Mouse (Mus musculus) CH12.LX (cell line): ENCODE data around the gene Ptma. TPM values are rescaled to one million over a fixed set of nuclear protein-coding genes. Genes with fewer than 3 reads are reported as not detected.

Source experiments
- DNase-seq: peaks from one replicate; pipeline ENCODE4 v3.0.0-alpha.2; 2013; ENCODE audit errors: extremely low read depth
- H3K27ac ChIP-seq: 2 replicates; pipeline ENCODE4 v1.5.1; 2012; ENCODE audit warnings: low read depth, mild to moderate bottlenecking, control low read depth, moderate library complexity; ENCODE audit not compliant: insufficient read depth
- H3K27me3 ChIP-seq: replicated peaks from 2 replicates; pipeline ENCODE3; 2012; ENCODE audit warnings: inconsistent platforms
- H3K36me3 ChIP-seq, 2 experiments: replicated peaks in 1 of 2; 2 replicates each; pipeline versions ENCODE3 to v1.6.1; 2012; ENCODE audit warnings: inconsistent platforms in 1 of 2, low read length in 1 of 2, mild to moderate bottlenecking in 1 of 2, mixed read lengths in 1 of 2, moderate library complexity in 1 of 2; ENCODE audit not compliant: control insufficient read depth in 1 of 2, insufficient read depth in 1 of 2
- H3K4me1 ChIP-seq, 2 experiments: 2 replicates each; pipeline ENCODE4 v1.6.1; 2012; ENCODE audit warnings: inconsistent platforms in 1 of 2, moderate library complexity in 1 of 2; ENCODE audit not compliant: insufficient read depth in 2 of 2, control insufficient read depth in 1 of 2
- H3K4me2 ChIP-seq: 2 replicates; pipeline ENCODE4 v1.6.1; 2012; ENCODE audit warnings: low read depth, mild to moderate bottlenecking, control low read depth; ENCODE audit not compliant: poor library complexity, insufficient read depth, severe bottlenecking
- H3K4me3 ChIP-seq, 3 experiments: fragments of 150-350 bp in 1 of 3; sonication (generic) in 1 of 3; replicated peaks in 1 of 3; 2 replicates each; pipeline versions ENCODE3 to v1.5.1; 2011 to 2012; ENCODE audit warnings: low read depth in 2 of 3, low read length in 2 of 3, mild to moderate bottlenecking in 2 of 3, moderate library complexity in 2 of 3, control low read depth in 1 of 3, improper control_type of control experiment in 1 of 3, inconsistent platforms in 1 of 3, mixed read lengths in 1 of 3; ENCODE audit not compliant: poor library complexity in 1 of 3
- H3K79me2 ChIP-seq: replicated peaks from 2 replicates; pipeline ENCODE4 v1.6.1; 2012; ENCODE audit warnings: mild to moderate bottlenecking, moderate library complexity; ENCODE audit not compliant: control insufficient read depth, poor library complexity, insufficient read depth, severe bottlenecking; ENCODE audit errors: extremely low read depth
- H3K9ac ChIP-seq: 2 replicates; pipeline ENCODE4 v1.6.1; 2012; ENCODE audit warnings: low read depth, mild to moderate bottlenecking, control low read depth, moderate library complexity; ENCODE audit not compliant: insufficient read depth
- H3K9me3 ChIP-seq: replicated peaks from 2 replicates; pipeline ENCODE3; 2012; ENCODE audit warnings: low read length, inconsistent platforms, mixed read lengths
- BHLHE40 ChIP-seq: IDR thresholded peaks from 2 replicates; pipeline ENCODE4 v1.6.1; 2011; ENCODE audit warnings: mild to moderate bottlenecking, low read depth, low read length, improper control_type of control experiment
- CHD1 ChIP-seq: IDR thresholded peaks from 2 replicates; pipeline ENCODE4 v1.6.1; 2012; ENCODE audit warnings: low read depth, low read length, improper control_type of control experiment, inconsistent platforms
- CHD2 ChIP-seq: IDR thresholded peaks from 2 replicates; pipeline ENCODE4 v1.6.1; 2011; ENCODE audit warnings: low read length, improper control_type of control experiment
- CTCF ChIP-seq, 2 experiments: IDR thresholded peaks in 1 of 2; conservative IDR thresholded peaks in 1 of 2; 2 replicates each; pipeline ENCODE4 v1.5.1; 2011 to 2012; ENCODE audit warnings: low read depth in 2 of 2, low read length in 2 of 2, improper control_type of control experiment in 1 of 2, inconsistent platforms in 1 of 2, mild to moderate bottlenecking in 1 of 2, moderate library complexity in 1 of 2
- E2F4 ChIP-seq: IDR thresholded peaks from 2 replicates; pipeline ENCODE4 v1.6.1; 2011; ENCODE audit warnings: low read depth, low read length, improper control_type of control experiment; ENCODE audit not compliant: insufficient replicate concordance
- ELF1 ChIP-seq: IDR thresholded peaks from 2 replicates; pipeline ENCODE4 v1.6.1; 2014; ENCODE audit warnings: low read depth, mild to moderate bottlenecking, inconsistent platforms, low read length, improper control_type of control experiment
- EP300 ChIP-seq: IDR thresholded peaks from 2 replicates; pipeline ENCODE4 v1.6.1; 2011; ENCODE audit warnings: low read length, improper control_type of control experiment
- ETS1 ChIP-seq: conservative IDR thresholded peaks from 2 replicates; pipeline ENCODE4 v1.6.1; 2012; ENCODE audit warnings: low read depth, mild to moderate bottlenecking, inconsistent platforms, low read length, improper control_type of control experiment, moderate library complexity
- GABPA ChIP-seq: IDR thresholded peaks from 2 replicates; pipeline ENCODE4 v1.6.1; 2012; ENCODE audit warnings: low read depth, low read length, improper control_type of control experiment, inconsistent platforms; ENCODE audit not compliant: insufficient replicate concordance
- HCFC1 ChIP-seq: IDR thresholded peaks from 2 replicates; pipeline ENCODE4 v1.6.1; 2012; ENCODE audit warnings: low read depth, mild to moderate bottlenecking, inconsistent platforms, low read length, improper control_type of control experiment
- IRF4 ChIP-seq: IDR thresholded peaks from 2 replicates; pipeline ENCODE4 v1.6.1; 2014; ENCODE audit warnings: low read depth, mild to moderate bottlenecking, inconsistent platforms, low read length, improper control_type of control experiment
- JUN ChIP-seq: IDR thresholded peaks from 2 replicates; pipeline ENCODE4 v1.6.1; 2011; ENCODE audit warnings: low read depth, mild to moderate bottlenecking, low read length, improper control_type of control experiment, moderate library complexity; ENCODE audit not compliant: insufficient read depth
- JUND ChIP-seq: conservative IDR thresholded peaks from 2 replicates; pipeline ENCODE4 v1.6.1; 2011; ENCODE audit warnings: low read depth, low read length, improper control_type of control experiment
- KAT2A ChIP-seq: IDR thresholded peaks from 2 replicates; pipeline ENCODE4 v1.6.1; 2012; ENCODE audit warnings: low read length, improper control_type of control experiment, inconsistent platforms; ENCODE audit not compliant: insufficient replicate concordance
- MAFK ChIP-seq: IDR thresholded peaks from 2 replicates; pipeline ENCODE4 v1.6.1; 2011; ENCODE audit warnings: low read length, improper control_type of control experiment; ENCODE audit not compliant: insufficient replicate concordance
- MAX ChIP-seq: IDR thresholded peaks from 2 replicates; pipeline ENCODE4 v1.6.1; 2011; ENCODE audit warnings: low read length, improper control_type of control experiment
- MAZ ChIP-seq: IDR thresholded peaks from 2 replicates; pipeline ENCODE4 v1.6.1; 2012; ENCODE audit warnings: low read depth, mild to moderate bottlenecking, inconsistent platforms, low read length, improper control_type of control experiment, moderate library complexity
- MEF2A ChIP-seq: IDR thresholded peaks from 2 replicates; pipeline ENCODE4 v1.6.1; 2014; ENCODE audit warnings: low read depth, mild to moderate bottlenecking, inconsistent platforms, low read length, improper control_type of control experiment, borderline replicate concordance
- MXI1 ChIP-seq: IDR thresholded peaks from 2 replicates; pipeline ENCODE4 v1.6.1; 2011; ENCODE audit warnings: mild to moderate bottlenecking, low read depth, low read length, improper control_type of control experiment
- MYC ChIP-seq: IDR thresholded peaks from 2 replicates; pipeline ENCODE4 v1.6.1; 2011; ENCODE audit warnings: low read depth, mild to moderate bottlenecking, improper control_type of control experiment, low read length
- NELFE ChIP-seq: IDR thresholded peaks from 2 replicates; pipeline ENCODE4 v1.6.1; 2011; ENCODE audit warnings: low read depth, low read length, improper control_type of control experiment
- NRF1 ChIP-seq: IDR thresholded peaks from 2 replicates; pipeline ENCODE4 v1.6.1; 2014; ENCODE audit warnings: low read depth, mild to moderate bottlenecking, inconsistent platforms, low read length, improper control_type of control experiment, moderate library complexity
- PAX5 ChIP-seq: IDR thresholded peaks from 2 replicates; pipeline ENCODE4 v1.6.1; 2012; ENCODE audit warnings: low read length, inconsistent platforms, mixed read lengths
- POLR2A ChIP-seq: IDR thresholded peaks from 2 replicates; pipeline ENCODE4 v1.6.1; 2011; ENCODE audit warnings: low read depth, mild to moderate bottlenecking, improper control_type of control experiment, low read length
- POLR2AphosphoS2 ChIP-seq: IDR thresholded peaks from 2 replicates; pipeline ENCODE4 v1.6.1; 2011; ENCODE audit warnings: low read depth, low read length, improper control_type of control experiment
- RAD21 ChIP-seq: IDR thresholded peaks from 2 replicates; pipeline ENCODE4 v1.6.1; 2011; ENCODE audit warnings: low read depth, mild to moderate bottlenecking, low read length, improper control_type of control experiment, moderate library complexity
- RCOR1 ChIP-seq: conservative IDR thresholded peaks from 2 replicates; pipeline ENCODE4 v1.6.1; 2012; ENCODE audit warnings: low read depth, mild to moderate bottlenecking, inconsistent platforms, low read length, improper control_type of control experiment
- SIN3A ChIP-seq: IDR thresholded peaks from 2 replicates; pipeline ENCODE4 v1.6.1; 2012; ENCODE audit warnings: low read length, improper control_type of control experiment, inconsistent platforms
- SMC3 ChIP-seq: IDR thresholded peaks from 2 replicates; pipeline ENCODE4 v1.6.1; 2011; ENCODE audit warnings: low read depth, low read length, improper control_type of control experiment
- TBP ChIP-seq: conservative IDR thresholded peaks from 2 replicates; pipeline ENCODE4 v1.6.1; 2011; ENCODE audit warnings: low read depth, low read length, improper control_type of control experiment
- TCF12 ChIP-seq: IDR thresholded peaks from 2 replicates; pipeline ENCODE4 v1.6.1; 2014; ENCODE audit warnings: low read depth, mild to moderate bottlenecking, inconsistent platforms, low read length, improper control_type of control experiment
- UBTF ChIP-seq: IDR thresholded peaks from 2 replicates; pipeline ENCODE4 v1.6.1; 2012; ENCODE audit warnings: low read depth, mild to moderate bottlenecking, inconsistent platforms, low read length, improper control_type of control experiment, moderate library complexity
- USF1 ChIP-seq: IDR thresholded peaks from 2 replicates; pipeline ENCODE4 v1.6.1; 2014; ENCODE audit warnings: low read depth, mild to moderate bottlenecking, inconsistent platforms, low read length, improper control_type of control experiment
- USF2 ChIP-seq: conservative IDR thresholded peaks from 2 replicates; pipeline ENCODE4 v1.6.1; 2011; ENCODE audit warnings: low read depth, low read length, improper control_type of control experiment
- ZC3H11A ChIP-seq: IDR thresholded peaks from 2 replicates; pipeline ENCODE4 v1.6.1; 2012; ENCODE audit warnings: low read depth, mild to moderate bottlenecking, inconsistent platforms, low read length, improper control_type of control experiment
- ZKSCAN1 ChIP-seq: IDR thresholded peaks from 2 replicates; pipeline ENCODE4 v1.6.1; 2012; ENCODE audit warnings: low read depth, inconsistent platforms, low read length, improper control_type of control experiment, borderline replicate concordance
- ZMIZ1 ChIP-seq: IDR thresholded peaks from 2 replicates; pipeline ENCODE4 v1.6.1; 2012; ENCODE audit warnings: low read depth, mild to moderate bottlenecking, inconsistent platforms, low read length, improper control_type of control experiment
- ZNF384 ChIP-seq: IDR thresholded peaks from 2 replicates; pipeline ENCODE4 v1.6.1; 2012; ENCODE audit warnings: low read depth, low read length, improper control_type of control experiment, inconsistent platforms
- dilution Hi-C: fragments of 300-500 bp; cut with MboI; formaldehyde crosslinking; loops from 2 replicates; pipeline ENCODE4 v1.14.3; 2020; ENCODE audit warnings: low sequenced_read_pairs; ENCODE audit not compliant: extremely low pct_unique_long_range_greater_than_20kb, extremely low pct_ligation_motif_present
- in situ Hi-C: fragments of 300-500 bp; cut with MboI; formaldehyde crosslinking; loops from 3 replicates; pipeline ENCODE4 v1.14.3; 2019; ENCODE audit warnings: low sequenced_read_pairs, low pct_ligation_motif_present, low pct_unique_long_range_greater_than_20kb, mixed read lengths
- polyA plus RNA-seq: library from polyadenylated mRNA; unstranded; fragments of >175 nt; gene quantifications from 2 replicates; pipeline ENCODE4 v1.2.1, GENCODE M21; 2012; ENCODE audit warnings: low read depth; ENCODE audit not compliant: insufficient read length
- total RNA-seq, 2 experiments: library from RNA; depleted of rRNA; stranded (reverse); fragments of 300-350 nt in 1 of 2; fragments of >200 nt in 1 of 2; gene quantifications; 2 replicates each; pipeline ENCODE4 v1.2.3; 2012 to 2014

The Ptma gene
- total RNA-seq (2012; rRNA removed), result 2,835 and 3,525 TPM in 2 replicates
- 5,060 and 5,084 TPM in 2 replicates for total RNA-seq (2014; rRNA removed)
- 4,957 and 5,324 TPM in 2 replicates for polyA plus RNA-seq

GRCm38 (mm10) chr1:86526116-86526788 is at the start of gene Ptma:
TSS of gene Ptma (plus strand) at chr1:86526726.
- H3K9me3 ChIP-seq, result no peaks in the 10 kb centered on the region
- peaks cover 40% of the 10 kb centered on the region for H3K79me2 ChIP-seq
- H3K4me3 ChIP-seq, result peak within 1 kb of the TSS; percentile 59 to 95 (median 91)
- peak; percentile 98 for DNase-seq
- peaks cover 18 to 58% of the 10 kb centered on the region in 2 experiments for H3K4me1 ChIP-seq
- H3K36me3 ChIP-seq, result peaks cover 19 to 33% of the 10 kb centered on the region in 2 experiments
- in situ Hi-C loops, result no loop called here
- no peak within 1 kb of the TSS; the same call in 1 of the 2 replicates for H3K4me2 ChIP-seq
- dilution Hi-C loops, result no loop called here
- TF ChIP-seq POLR2A, result peak; percentile 96
- peak; percentile 71; the same call in 1 of the 2 replicates for TF ChIP-seq E2F4
- peak; percentile 51; the same call in 1 of the 2 replicates for TF ChIP-seq MXI1
- TF ChIP-seq SIN3A, result peak; percentile 66
- peak; percentile 75 for TF ChIP-seq CHD2
- TF ChIP-seq CHD1, result no peak
- no peak for TF ChIP-seq NELFE
- no peak for TF ChIP-seq PAX5
- TF ChIP-seq EP300, result no peak
- TF ChIP-seq MEF2A, result peak; percentile 32; the same call in 1 of the 2 replicates
- TF ChIP-seq ETS1, result no peak; the same call in 1 of the 2 replicates
- TF ChIP-seq BHLHE40, result peak; percentile 0; the same call in 1 of the 2 replicates
- no peak; the same call in 1 of the 2 replicates for TF ChIP-seq SMC3
- no peak for TF ChIP-seq ZC3H11A
- peak; percentile 98 for TF ChIP-seq MAZ
- peak; percentile 65; the same call in 1 of the 2 replicates for TF ChIP-seq ELF1
- TF ChIP-seq ZKSCAN1, result no peak
- TF ChIP-seq IRF4, result peak; percentile 30; the same call in 1 of the 2 replicates
- peak; percentile 60 for TF ChIP-seq TCF12
- TF ChIP-seq RCOR1, result 0 out of 2 replicates have a peak, but pooled peaks have one; percentile 33
- TF ChIP-seq ZMIZ1, result peak; percentile 94
- peak; percentile 97 for TF ChIP-seq POLR2AphosphoS2
- TF ChIP-seq CTCF (conservative IDR thresholded peaks at IDR 0.05 in 1 of 2, IDR thresholded peaks at IDR 0.05 in 1 of 2; ENCODE audit: low read depth in 2 of 2, low read length in 2 of 2), result no peak
- no peak for TF ChIP-seq JUND
- TF ChIP-seq TBP, result peak; percentile 97
- peak; percentile 73 for TF ChIP-seq MYC
- peak; percentile 51 for TF ChIP-seq HCFC1
- no peak for TF ChIP-seq ZNF384
- no peak for TF ChIP-seq RAD21
- TF ChIP-seq MAFK, result no peak
- peak; percentile 81 for TF ChIP-seq NRF1
- no peak for TF ChIP-seq UBTF
- TF ChIP-seq USF1, result no peak
- TF ChIP-seq JUN, result no peak
- no peak for TF ChIP-seq GABPA
- no peak for TF ChIP-seq USF2
- TF ChIP-seq MAX, result peak; percentile 86
- no peak for TF ChIP-seq KAT2A
- H3K27me3 ChIP-seq, result no peaks in the 10 kb centered on the region
- peak within 1 kb of the TSS; percentile 98 for H3K9ac ChIP-seq
- H3K27ac ChIP-seq, result peak within 1 kb of the TSS; percentile 79
